Mouse (Mus musculus): Measurements from ENCODE around the gene H2afj. TPM values are rescaled to one million over a fixed set of nuclear protein-coding genes. Genes with fewer than 3 reads are reported as not detected.

Gene H2afj
- polyA plus RNA-seq, 1 experiment = 135 TPM

GRCm38 (mm10) chr6:136803739-136804633, 4.1 kb upstream of the H2afj start, which contains the start of gene Hist4h4:
Gene Hist4h4 (minus strand): TSS chr6:136804415.
- peak within 1 kb of the TSS; percentile 99 for H3K27ac ChIP-seq (ENCODE audit: insufficient read depth, low read length)
- TF ChIP-seq CTCF (IDR thresholded peaks at IDR 0.05; ENCODE audit: extremely low read depth, insufficient read depth, low read length) = no peak
- TF ChIP-seq POLR2A (IDR thresholded peaks at IDR 0.05; ENCODE audit: extremely low read depth, insufficient read depth, low read length) = peak; percentile 99
- no peaks in the 10 kb centered on the region for H3K4me1 ChIP-seq (ENCODE audit: control insufficient read depth, insufficient read depth, low read length)
- peak within 1 kb of the TSS; percentile 88 for H3K4me3 ChIP-seq (ENCODE audit: insufficient read depth, low read length)

GRCm38 (mm10) chr6:136804705-136805408, 3.2 kb upstream of the H2afj start:
- peak overlapping the region; percentile 88; the same call in 1 of the 2 replicates for H3K4me3 ChIP-seq (ENCODE audit: insufficient read depth, low read length)
- H3K27ac ChIP-seq (ENCODE audit: insufficient read depth, low read length) = no peak overlapping the region; the same call in 1 of the 2 replicates
- no peak for TF ChIP-seq POLR2A (IDR thresholded peaks at IDR 0.05; ENCODE audit: extremely low read depth, insufficient read depth, low read length)
- TF ChIP-seq CTCF (IDR thresholded peaks at IDR 0.05; ENCODE audit: extremely low read depth, insufficient read depth, low read length) = no peak
- no peaks in the 10 kb centered on the region for H3K4me1 ChIP-seq (ENCODE audit: control insufficient read depth, insufficient read depth, low read length)

- TF ChIP-seq POLR2A (IDR thresholded peaks at IDR 0.05; ENCODE audit: extremely low read depth, insufficient read depth, low read length) (no peak), CTCF (IDR thresholded peaks at IDR 0.05; ENCODE audit: extremely low read depth, insufficient read depth, low read length) (no peak)
- no peaks in the 10 kb centered on the region for H3K4me1 ChIP-seq (ENCODE audit: control insufficient read depth, insufficient read depth, low read length)
- H3K27ac ChIP-seq (ENCODE audit: insufficient read depth, low read length) = no peak overlapping the region
- no peak overlapping the region for H3K4me3 ChIP-seq (ENCODE audit: insufficient read depth, low read length)
Measured at GRCm38 (mm10) chr6:136805409-136805775, 2.7 kb upstream of the H2afj start.

- Histone ChIP-seq H3K4me3 (ENCODE audit: insufficient read depth, low read length) (no peak overlapping the region), H3K4me1 (ENCODE audit: control insufficient read depth, insufficient read depth, low read length) (no peaks in the 10 kb centered on the region), H3K27ac (ENCODE audit: insufficient read depth, low read length) (no peak overlapping the region)
- TF ChIP-seq POLR2A (IDR thresholded peaks at IDR 0.05; ENCODE audit: extremely low read depth, insufficient read depth, low read length) (no peak), CTCF (IDR thresholded peaks at IDR 0.05; ENCODE audit: extremely low read depth, insufficient read depth, low read length) (no peak)
Measured at GRCm38 (mm10) chr6:136806819-136807218, 1.2 kb upstream of the H2afj start.

GRCm38 (mm10) chr6:136807395-136808013, 540 bp upstream of the H2afj start:
- no peaks in the 10 kb centered on the region for H3K4me1 ChIP-seq (ENCODE audit: control insufficient read depth, insufficient read depth, low read length)
- peak overlapping the region; percentile 84 for H3K4me3 ChIP-seq (ENCODE audit: insufficient read depth, low read length)
- no peak overlapping the region for H3K27ac ChIP-seq (ENCODE audit: insufficient read depth, low read length)
- TF ChIP-seq CTCF (IDR thresholded peaks at IDR 0.05; ENCODE audit: extremely low read depth, insufficient read depth, low read length) = no peak
- TF ChIP-seq POLR2A (IDR thresholded peaks at IDR 0.05; ENCODE audit: extremely low read depth, insufficient read depth, low read length) = no peak

GRCm38 (mm10) chr6:136808631-136809046, 595 bp downstream of the H2afj start:
- Histone ChIP-seq H3K4me3 (ENCODE audit: insufficient read depth, low read length) (peak overlapping the region; percentile 84), H3K4me1 (ENCODE audit: control insufficient read depth, insufficient read depth, low read length) (no peaks in the 10 kb centered on the region), H3K27ac (ENCODE audit: insufficient read depth, low read length) (peak overlapping the region; percentile 47)
- TF ChIP-seq CTCF (IDR thresholded peaks at IDR 0.05; ENCODE audit: extremely low read depth, insufficient read depth, low read length) (no peak), POLR2A (IDR thresholded peaks at IDR 0.05; ENCODE audit: extremely low read depth, insufficient read depth, low read length) (no peak)

GRCm38 (mm10) chr6:136809077-136809476, 1.0 kb downstream of the H2afj start:
- no peak for TF ChIP-seq POLR2A (IDR thresholded peaks at IDR 0.05; ENCODE audit: extremely low read depth, insufficient read depth, low read length)
- TF ChIP-seq CTCF (IDR thresholded peaks at IDR 0.05; ENCODE audit: extremely low read depth, insufficient read depth, low read length) = no peak
- 0 out of 2 replicates have a peak overlapping the region, but pooled peaks have one; percentile 3 for H3K27ac ChIP-seq (ENCODE audit: insufficient read depth, low read length)
- no peaks in the 10 kb centered on the region for H3K4me1 ChIP-seq (ENCODE audit: control insufficient read depth, insufficient read depth, low read length)
- peak overlapping the region; percentile 84 for H3K4me3 ChIP-seq (ENCODE audit: insufficient read depth, low read length)

- TF ChIP-seq CTCF (IDR thresholded peaks at IDR 0.05; ENCODE audit: extremely low read depth, insufficient read depth, low read length) = no peak
- TF ChIP-seq POLR2A (IDR thresholded peaks at IDR 0.05; ENCODE audit: extremely low read depth, insufficient read depth, low read length) = no peak
- no peaks in the 10 kb centered on the region for H3K4me1 ChIP-seq (ENCODE audit: control insufficient read depth, insufficient read depth, low read length)
- H3K4me3 ChIP-seq (ENCODE audit: insufficient read depth, low read length) = peak overlapping the region; percentile 84; the same call in 1 of the 2 replicates
- no peak overlapping the region for H3K27ac ChIP-seq (ENCODE audit: insufficient read depth, low read length)
Measured at GRCm38 (mm10) chr6:136809673-136810072, 1.6 kb downstream of the H2afj start.

- H3K27ac ChIP-seq (ENCODE audit: insufficient read depth, low read length) = no peak overlapping the region
- TF ChIP-seq CTCF (IDR thresholded peaks at IDR 0.05; ENCODE audit: extremely low read depth, insufficient read depth, low read length) (no peak), POLR2A (IDR thresholded peaks at IDR 0.05; ENCODE audit: extremely low read depth, insufficient read depth, low read length) (no peak)
- no peak overlapping the region for H3K4me3 ChIP-seq (ENCODE audit: insufficient read depth, low read length)
- peaks cover under 1% of the 10 kb centered on the region; the same call in 1 of the 2 replicates for H3K4me1 ChIP-seq (ENCODE audit: control insufficient read depth, insufficient read depth, low read length)
Measured at GRCm38 (mm10) chr6:136811196-136811595, 3.2 kb downstream of the H2afj start.
